Mouse (Mus musculus) urinary bladder, postnatal 0 days (tissue): Measurements from ENCODE around the gene Txnl4b. TPM values are rescaled to one million over a fixed set of nuclear protein-coding genes. Genes with fewer than 3 reads are reported as not detected.

Experiments
- polyA plus RNA-seq: library from polyadenylated mRNA; unstranded; fragments of >200 nt; fragmentation: Nextera tagmentation; extraction: Ambion mirVana; gene quantifications from 2 replicates; pipeline ENCODE4 v1.2.1, GENCODE M21; 2015

The Txnl4b gene
- polyA plus RNA-seq = 19.5 and 19.6 TPM in 2 replicates

GRCm38 (mm10) chr8:109565498-109566333 lies at the start of gene Txnl4b, which contains the start of gene Dhx38:
Gene Txnl4b, plus strand, starts transcription at chr8:109565892.
Gene Dhx38, minus strand, starts transcription at chr8:109565861.

GRCm38 (mm10) chr8:109578900-109579301 lies 13.2 kb downstream of the Txnl4b start, which contains the start of gene Hp:
Gene Hp, minus strand, starts transcription at chr8:109579172.

GRCm38 (mm10) chr8:109608271-109609152 lies 42.8 kb downstream of the Txnl4b start, which contains the start of gene Dhodh:
Gene Dhodh, minus strand, starts transcription at chr8:109608673.

GRCm38 (mm10) chr8:109614243-109615210 lies 48.8 kb downstream of the Txnl4b start, which contains the start of gene Pkd1l3:
Gene Pkd1l3, plus strand, starts transcription at chr8:109614517.

Other genes with a start within 250 kb of the Txnl4b start
- gene Pmfbp1, start 71.9 kb upstream of the Txnl4b start, polyA plus RNA-seq = not detected in 2 replicates
- gene Dhx38, start within 50 bp of the Txnl4b start, polyA plus RNA-seq = 8.6 and 8.9 TPM in 2 replicates
- 5.2 and 6.3 TPM in 2 replicates for gene Hp, start 13.3 kb downstream of the Txnl4b start, polyA plus RNA-seq
- gene Dhodh, start 42.8 kb downstream of the Txnl4b start, polyA plus RNA-seq = 16.7 and 17.5 TPM in 2 replicates
- not detected in 2 replicates for gene Pkd1l3, start 48.6 kb downstream of the Txnl4b start, polyA plus RNA-seq
- 72.5 and 75.1 TPM in 2 replicates for gene Ist1, start 127.4 kb downstream of the Txnl4b start, polyA plus RNA-seq
- 10.7 and 11.8 TPM in 2 replicates for gene Zfp821, start 139.7 kb downstream of the Txnl4b start, polyA plus RNA-seq
- gene Atxn1l, start 171.8 kb downstream of the Txnl4b start, polyA plus RNA-seq = 3.3 and 4.2 TPM in 2 replicates
- 20.5 and 23.7 TPM in 2 replicates for gene Ap1g1, start 212.7 kb downstream of the Txnl4b start, polyA plus RNA-seq